Mouse (Mus musculus) monocyte, adult 2 months (primary cell): ENCODE data around the gene Harbi1.
A peak's percentile ranks its signal among the peaks of the same experiment; 100 is the strongest.
"Not testable (repeated sequence)": the region's sequence is repeated elsewhere in the genome, so short reads cannot be mapped to it uniquely, and the experiment has no call there.

Experiments used
- DNase-seq, 2 experiments: peaks; one replicate each; pipeline ENCODE4 v3.0.0; 2022; ENCODE audit warnings: low spot score in 2 of 2, low read depth in 1 of 2

Gene Harbi1

GRCm38 (mm10) chr2:91711256-91711925 is 739 bp downstream of the Harbi1 start:
- no peak for DNase-seq

- no peak for DNase-seq
Observed at GRCm38 (mm10) chr2:91714921-91715320, 4.3 kb downstream of the Harbi1 start.

DNA sequence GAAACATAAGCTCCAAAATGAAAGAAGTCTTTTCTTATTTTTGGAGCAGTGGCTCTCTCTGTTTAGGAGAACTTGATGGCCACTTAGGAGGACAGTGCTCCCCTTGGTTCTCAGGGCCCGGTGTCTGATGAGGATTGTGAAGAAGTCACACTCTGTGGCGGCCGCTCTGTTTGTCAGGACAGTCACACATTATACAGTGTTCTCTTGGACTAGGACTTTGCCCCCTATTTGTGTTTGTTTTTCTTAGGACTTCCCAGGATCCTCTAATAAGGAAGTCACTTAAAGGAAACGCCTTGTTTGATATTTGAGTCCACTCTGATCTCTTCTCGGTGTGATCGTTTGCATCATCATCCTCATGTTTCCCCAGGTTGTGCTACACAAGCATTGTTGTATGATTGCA is 7.6 kb downstream of the Harbi1 start:
- DNase-seq: no peak

GRCm38 (mm10) chr2:91723382-91723781 is 12.7 kb downstream of the Harbi1 start:
- no peak for DNase-seq

- no peak for DNase-seq
Observed at GRCm38 (mm10) chr2:91723951-91724350, 13.3 kb downstream of the Harbi1 start.

- no peak for DNase-seq
Observed at GRCm38 (mm10) chr2:91724716-91725115, 14.1 kb downstream of the Harbi1 start.

DNA sequence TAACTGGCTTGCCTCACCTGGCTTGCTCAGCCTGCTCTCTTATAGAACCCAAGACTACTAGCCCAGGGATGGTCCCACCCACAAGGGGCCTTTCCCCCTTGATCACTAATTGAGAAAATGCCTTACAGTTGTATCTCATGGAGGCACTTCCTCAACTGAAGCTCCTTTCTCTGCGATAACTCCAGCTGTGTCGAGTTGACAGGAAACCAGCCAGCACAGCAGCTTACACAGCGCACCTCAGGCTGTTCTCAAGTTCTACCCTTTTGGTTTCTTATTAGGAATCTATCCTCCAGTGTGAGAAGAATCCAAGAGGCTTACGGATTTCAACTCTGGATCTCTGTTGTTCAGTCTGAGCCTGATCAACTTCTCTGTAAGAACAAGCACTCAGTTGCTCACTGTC is 14.8 kb downstream of the Harbi1 start:
- not testable (repeated sequence) for DNase-seq

DNA sequence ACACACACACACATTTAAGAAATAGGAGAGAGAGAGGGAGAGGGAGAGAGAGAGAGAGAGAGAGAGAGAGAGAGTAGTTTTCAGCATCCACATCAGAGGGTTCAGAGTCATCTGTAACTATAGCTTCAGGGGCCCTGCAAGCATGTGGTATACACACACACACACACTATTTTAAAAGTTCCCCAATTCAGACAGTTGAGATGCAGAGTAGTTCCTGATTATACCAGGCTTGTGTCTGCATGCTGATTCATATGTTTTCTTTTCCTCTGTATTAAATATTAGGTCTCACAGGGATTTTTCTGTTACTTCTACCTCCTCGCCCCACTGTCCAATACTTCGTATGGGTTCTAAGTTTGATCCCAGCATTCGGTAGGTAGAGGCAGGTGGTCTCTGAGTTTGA is 16.4 kb downstream of the Harbi1 start:
- DNase-seq: no peak

DNA sequence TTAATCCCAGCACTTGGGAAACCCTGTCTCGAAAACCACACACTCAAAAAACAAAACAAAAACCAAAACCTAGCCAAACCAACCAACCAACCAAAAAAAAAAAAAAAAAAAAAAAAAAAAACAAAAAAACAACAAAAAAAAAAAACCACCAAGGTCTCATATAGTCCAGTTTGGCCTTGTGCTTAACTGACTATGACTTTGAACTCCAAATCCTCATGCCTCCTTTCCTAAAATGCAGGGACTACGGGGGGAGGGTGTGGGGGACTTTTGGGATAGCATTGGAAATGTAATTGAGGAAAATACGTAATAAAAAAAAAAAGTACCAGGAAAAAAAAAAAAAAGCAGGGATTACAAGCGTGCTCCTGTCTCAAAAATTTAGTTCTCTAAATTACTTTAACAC is 18.9 kb downstream of the Harbi1 start:
- no peak for DNase-seq

- DNase-seq: peak; percentile 45 to 66
Observed at GRCm38 (mm10) chr2:91729971-91730821, 19.5 kb downstream of the Harbi1 start, which contains the start of gene Ambra1. Gene Ambra1 (plus strand): TSS chr2:91730134.

- DNase-seq: no peak
Observed at GRCm38 (mm10) chr2:91735221-91735620, 24.6 kb downstream of the Harbi1 start.

- DNase-seq: no peak
Observed at GRCm38 (mm10) chr2:91739586-91739985, 28.9 kb downstream of the Harbi1 start.

- DNase-seq: no peak
Observed at GRCm38 (mm10) chr2:91744686-91745085, 34.0 kb downstream of the Harbi1 start.

DNA sequence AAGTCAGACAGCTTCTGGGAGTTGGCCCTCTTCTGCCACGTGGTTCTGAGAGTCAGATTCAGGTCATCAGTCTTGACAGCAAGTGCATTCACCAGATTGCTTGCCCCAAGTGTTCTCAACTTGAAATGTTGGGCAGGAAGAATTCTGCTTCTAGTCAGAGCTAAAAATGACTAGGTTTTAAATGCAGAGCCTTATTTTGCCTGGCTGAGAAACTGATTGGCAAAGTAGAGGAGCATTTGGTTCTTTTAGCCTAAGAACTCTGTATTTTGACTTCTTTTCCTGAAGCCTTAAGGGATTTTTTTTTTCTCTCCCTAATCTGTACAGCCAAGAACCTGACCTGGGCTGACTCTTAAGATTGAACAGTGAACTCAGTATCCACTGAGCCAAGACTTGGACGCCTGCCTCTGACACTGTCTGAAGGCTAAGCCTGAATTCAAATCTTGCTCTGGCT is 39.2 kb downstream of the Harbi1 start:
- no peak for DNase-seq
